Mouse (Mus musculus) brown adipose tissue, adult 24 weeks (tissue): ENCODE measurements around the gene Agpat4. TPM values are rescaled to one million over a fixed set of nuclear protein-coding genes. Genes with fewer than 3 reads are reported as not detected.
"Not testable (repeated sequence)": the region's sequence is repeated elsewhere in the genome, so short reads cannot be mapped to it uniquely, and the experiment has no call there.

Source experiments
- H3K27ac ChIP-seq: fragments of 200-500 bp; replicated peaks from 2 replicates; pipeline ENCODE4 v1.5.1; 2012; ENCODE audit warnings: low read depth, mild to moderate bottlenecking, low read length
- H3K4me1 ChIP-seq: fragments of 200-500 bp; 2 replicates; pipeline ENCODE4 v1.6.1; 2012; ENCODE audit warnings: low read length, mixed read lengths; ENCODE audit not compliant: control insufficient read depth, insufficient read depth, insufficient read length
- H3K4me3 ChIP-seq: fragments of 200-500 bp; 2 replicates; pipeline ENCODE4 v1.5.1; 2012; ENCODE audit warnings: low read depth, mild to moderate bottlenecking, low read length, moderate library complexity; ENCODE audit not compliant: insufficient read depth
- polyA plus RNA-seq: library from polyadenylated mRNA; stranded (reverse); fragments of >200 nt; gene quantifications from 2 replicates; pipeline ENCODE4 v1.2.4, GENCODE M21; 2012; ENCODE audit not compliant: missing spikeins, insufficient read depth, insufficient read length

Agpat4 gene
- polyA plus RNA-seq, 1 experiment, result 3.3 TPM

DNA sequence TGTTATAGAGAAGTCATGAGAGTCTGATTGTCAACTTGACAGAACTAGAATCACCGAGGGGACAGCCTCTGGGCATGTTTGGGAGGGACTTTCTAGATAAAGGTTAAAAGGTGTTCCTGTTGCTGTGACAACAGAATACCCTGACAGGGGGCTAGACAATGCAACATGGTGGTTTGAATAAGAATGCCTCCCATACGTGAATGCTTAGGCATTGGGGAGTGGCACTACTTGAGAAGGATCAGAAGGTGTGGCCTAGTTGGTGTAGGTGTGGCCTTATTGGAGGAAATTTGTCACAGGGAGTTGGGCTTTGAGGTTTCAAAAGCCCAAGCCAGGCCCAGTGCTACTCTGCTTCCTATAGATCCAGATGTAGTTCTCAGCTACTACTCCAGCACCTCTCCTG is 3.4 kb upstream of the Agpat4 start:
- Histone ChIP-seq H3K4me1 (no peaks in the 10 kb centered on the region), H3K4me3 (no peak overlapping the region), H3K27ac (no peak overlapping the region)

DNA sequence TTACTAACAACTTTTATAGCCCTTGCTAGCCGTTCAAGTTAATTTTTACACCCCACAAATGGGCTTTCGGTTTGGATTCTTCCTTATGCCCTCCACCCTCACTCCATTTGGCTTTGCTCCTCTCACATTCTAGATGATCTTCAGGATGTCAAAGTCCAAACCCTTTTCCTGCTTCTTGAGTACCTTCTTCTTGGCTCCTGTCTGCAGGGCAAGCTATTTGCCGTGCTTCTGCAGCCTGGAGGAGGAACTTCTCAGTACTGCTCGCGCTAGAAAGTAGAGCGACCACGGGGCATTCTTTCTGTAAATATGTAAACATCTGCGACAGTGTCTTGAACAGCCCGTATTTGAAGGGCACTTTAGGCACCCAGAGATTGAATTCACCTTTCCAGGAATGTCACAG is 373 bp upstream of the Agpat4 start:
- no peaks in the 10 kb centered on the region for H3K4me1 ChIP-seq
- H3K4me3 ChIP-seq, result peak overlapping the region; percentile 74
- H3K27ac ChIP-seq, result no peak overlapping the region

DNA sequence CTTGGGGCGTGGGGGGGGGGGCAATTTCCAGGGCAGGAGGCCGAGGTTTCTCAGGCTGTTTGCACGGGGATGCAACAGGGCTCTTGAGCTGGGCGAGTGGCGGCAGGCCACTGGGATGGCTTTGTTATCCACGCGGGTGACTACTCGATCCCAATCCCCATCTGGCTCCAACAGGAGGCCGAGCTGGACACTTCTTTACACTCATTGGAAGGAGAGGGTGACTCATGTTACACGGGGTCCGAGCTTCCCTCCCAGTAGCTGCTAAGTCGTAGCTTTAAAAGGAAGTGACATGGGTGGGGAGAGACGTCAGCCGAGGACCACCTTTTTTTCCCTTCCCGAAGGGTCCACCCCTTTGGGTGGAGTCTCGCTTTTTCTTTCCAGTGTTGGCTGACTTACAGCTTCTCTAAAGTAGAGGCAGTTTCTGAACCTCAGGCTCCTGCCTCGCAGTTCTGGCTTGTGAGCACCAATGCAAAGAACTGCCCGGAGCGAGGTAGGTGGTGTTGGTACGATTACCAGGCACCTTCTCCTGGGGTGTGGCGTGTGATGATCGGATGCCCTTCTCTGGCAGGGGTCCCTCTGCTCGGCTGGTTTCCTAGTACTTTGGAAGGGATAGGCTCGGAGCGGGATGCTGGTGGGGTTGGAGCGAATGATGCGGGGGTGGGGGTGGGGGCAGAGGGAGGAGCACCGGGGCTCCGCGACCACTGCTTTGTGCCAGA is 580 bp downstream of the Agpat4 start:
- H3K4me1 ChIP-seq, result no peaks in the 10 kb centered on the region
- H3K27ac ChIP-seq, result peak overlapping the region; percentile 64
- H3K4me3 ChIP-seq, result peak overlapping the region; percentile 74

DNA sequence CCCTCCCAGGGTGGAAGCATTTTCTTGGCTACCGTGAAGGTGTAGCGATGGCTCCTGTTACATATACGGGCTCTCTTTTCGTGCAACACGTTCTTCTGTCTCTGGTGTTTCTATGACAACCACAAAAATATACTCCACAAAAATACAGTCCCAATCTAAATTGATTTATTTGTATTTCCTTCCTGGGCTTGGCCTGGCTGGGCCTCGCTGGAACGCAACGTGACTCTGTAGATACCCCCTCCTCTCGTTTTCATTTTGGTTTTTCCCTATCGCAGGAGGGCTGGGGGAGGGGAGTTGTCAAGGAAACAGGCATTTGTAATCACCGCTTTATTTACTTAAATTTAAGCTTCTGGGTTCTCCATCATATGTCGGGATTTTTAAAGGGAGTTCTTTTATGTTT is 1.2 kb downstream of the Agpat4 start:
- Histone ChIP-seq H3K4me3 (peak overlapping the region; percentile 74), H3K4me1 (no peaks in the 10 kb centered on the region), H3K27ac (no peak overlapping the region)

DNA sequence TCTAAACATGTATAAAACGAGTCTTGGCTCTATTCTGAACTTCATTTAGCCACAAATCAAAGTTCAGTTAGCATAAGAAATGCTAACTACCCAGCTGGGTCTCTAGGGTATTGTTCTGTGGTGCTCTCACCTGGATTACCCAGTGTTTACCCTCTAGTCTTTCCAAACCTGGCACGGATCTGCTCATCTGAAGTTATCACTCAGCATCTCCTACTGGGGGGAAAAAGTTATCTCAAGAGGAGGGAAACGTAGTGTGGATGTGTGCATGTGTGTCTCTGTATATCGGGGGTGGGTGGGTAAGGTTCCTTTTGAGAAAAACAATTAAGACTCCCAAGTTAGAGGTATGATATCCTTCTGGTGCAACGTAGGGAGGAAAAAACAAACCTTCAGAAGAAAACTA is 1.8 kb downstream of the Agpat4 start:
- Histone ChIP-seq H3K4me1 (no peaks in the 10 kb centered on the region), H3K4me3 (no peak overlapping the region), H3K27ac (no peak overlapping the region)

DNA sequence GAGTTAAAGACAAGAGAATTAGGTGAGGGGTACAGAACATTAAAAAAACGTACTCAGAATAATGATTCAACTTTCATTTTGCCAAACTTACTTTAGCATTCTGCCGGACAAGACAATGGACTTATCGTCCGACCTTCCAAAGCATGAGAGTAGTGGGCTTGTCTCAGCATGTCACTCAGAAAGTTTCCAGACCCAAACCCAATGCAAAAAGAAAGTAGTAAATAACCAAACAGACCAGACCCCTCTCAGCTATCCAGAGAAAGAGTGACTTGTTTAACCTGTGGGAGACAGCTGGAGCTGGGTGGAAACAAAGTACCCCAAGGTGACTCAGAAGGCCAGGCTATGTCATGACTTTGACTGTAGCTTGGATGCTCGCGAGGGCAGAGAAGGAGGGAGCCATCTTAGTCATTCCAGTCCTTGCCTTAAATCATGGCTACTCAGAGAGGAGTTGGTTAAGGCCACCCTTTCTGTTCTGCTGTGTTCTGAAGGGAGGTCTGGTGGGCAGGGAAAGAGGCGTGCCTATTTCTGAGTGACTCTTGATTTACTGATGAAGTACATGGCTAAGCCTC is 2.8 kb downstream of the Agpat4 start:
- Histone ChIP-seq H3K4me3 (no peak overlapping the region), H3K4me1 (no peaks in the 10 kb centered on the region), H3K27ac (no peak overlapping the region)

DNA sequence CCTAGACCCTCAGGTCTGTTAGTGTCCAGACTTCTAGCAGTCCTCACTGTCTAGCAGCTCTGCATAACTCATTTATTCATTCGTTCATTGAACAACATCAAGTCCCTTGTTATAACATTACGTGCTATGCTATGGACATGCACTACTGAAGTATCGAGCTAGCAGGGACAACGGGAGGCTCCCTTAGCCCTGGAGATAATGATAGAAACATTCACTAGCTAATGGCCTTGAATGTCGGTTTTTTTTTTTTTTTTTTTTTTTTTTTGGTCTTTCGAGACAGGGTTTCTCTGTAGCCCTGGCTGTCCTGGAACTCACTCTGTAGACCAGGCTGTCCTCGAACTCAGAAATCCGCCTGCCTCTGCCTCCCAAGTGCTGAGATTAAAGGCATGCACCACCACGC is 3.8 kb downstream of the Agpat4 start:
- not testable (repeated sequence) for H3K4me3 ChIP-seq, H3K27ac ChIP-seq, H3K4me1 ChIP-seq

DNA sequence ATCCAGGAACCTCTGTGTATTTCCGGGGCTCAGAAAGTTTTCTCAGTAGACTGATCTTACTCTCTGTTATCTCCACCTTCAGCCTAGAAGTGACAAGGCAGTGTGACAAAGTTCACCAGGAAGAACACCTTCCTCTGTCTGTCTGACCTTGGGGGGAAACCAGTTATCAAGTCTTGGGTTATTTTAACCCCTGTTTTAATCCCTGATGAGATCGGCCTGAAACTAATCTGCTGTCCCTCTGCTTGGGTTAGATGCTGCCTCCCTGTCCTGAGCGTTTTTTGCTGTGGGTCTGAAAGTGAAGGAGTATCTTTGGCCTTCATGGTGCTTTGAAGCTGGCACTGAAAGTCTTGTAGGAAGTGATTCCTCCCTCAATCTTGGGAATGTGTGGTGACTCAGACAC is 4.7 kb downstream of the Agpat4 start:
- Histone ChIP-seq H3K27ac (no peak overlapping the region), H3K4me1 (no peaks in the 10 kb centered on the region), H3K4me3 (no peak overlapping the region)

DNA sequence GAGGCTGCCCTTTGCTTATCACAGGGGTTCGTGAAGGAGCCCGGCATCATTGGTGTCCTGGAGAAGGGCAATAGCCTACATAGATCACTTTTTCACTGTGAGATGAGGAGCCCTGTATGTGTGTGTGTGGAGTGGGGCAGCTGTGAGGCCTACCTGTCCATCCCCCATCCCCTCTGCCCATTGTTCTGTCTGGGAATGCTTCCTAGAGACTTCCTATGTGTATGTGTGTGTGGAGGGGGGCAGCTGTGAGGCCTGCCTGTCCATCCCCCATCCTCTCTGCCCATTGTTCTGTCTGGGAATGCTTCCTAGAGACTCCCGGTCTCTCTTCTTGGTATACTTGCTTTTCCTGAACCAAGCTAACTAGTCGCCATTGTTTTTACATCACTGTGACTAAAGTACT is 8.6 kb downstream of the Agpat4 start:
- H3K4me3 ChIP-seq, result no peak overlapping the region
- no peak overlapping the region for H3K27ac ChIP-seq
- 0 out of 2 replicates have a peak, but pooled peaks cover 6% of the 10 kb centered on the region for H3K4me1 ChIP-seq

DNA sequence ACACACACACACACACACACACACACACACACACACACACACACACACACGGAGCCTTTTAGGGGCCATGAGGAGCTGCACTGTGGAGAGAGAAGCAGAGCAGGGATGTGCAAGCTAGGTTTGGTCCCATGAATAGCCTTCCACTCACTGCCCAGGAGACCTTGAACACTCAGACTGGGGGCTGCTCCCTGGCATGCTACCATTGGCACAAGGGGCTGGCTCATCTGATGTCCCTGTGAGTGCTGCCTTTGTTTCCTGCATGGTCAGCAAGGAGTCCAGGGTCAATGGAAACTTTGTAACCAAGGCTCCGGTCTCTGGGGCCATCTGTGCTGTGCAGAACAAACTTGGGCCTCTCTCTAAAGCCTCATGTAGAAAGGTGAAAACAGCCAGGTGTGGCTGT is 10.5 kb downstream of the Agpat4 start:
- Histone ChIP-seq H3K4me3 (no peak overlapping the region), H3K4me1 (0 out of 2 replicates have a peak, but pooled peaks cover 6% of the 10 kb centered on the region), H3K27ac (no peak overlapping the region)

DNA sequence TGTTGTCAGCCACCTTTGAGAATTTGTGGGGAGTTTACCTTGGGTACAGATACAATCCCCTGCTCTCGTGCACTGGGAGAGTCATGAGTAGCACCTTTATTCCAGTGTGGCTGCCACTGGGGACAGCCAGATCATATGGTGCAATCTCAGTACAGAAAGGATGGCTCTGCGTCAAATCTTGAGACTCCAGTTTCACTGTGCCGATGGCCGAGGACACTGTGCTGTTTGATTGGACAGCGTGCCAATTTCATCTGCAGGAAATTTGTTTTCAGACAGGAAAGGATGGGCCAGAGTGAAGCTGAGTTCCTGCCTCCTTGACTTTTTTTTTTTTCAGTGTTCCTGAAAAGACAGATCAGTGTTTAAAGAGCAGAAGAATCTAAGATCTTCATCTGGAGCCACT is 12.7 kb downstream of the Agpat4 start:
- H3K27ac ChIP-seq, result no peak overlapping the region
- no peak overlapping the region for H3K4me3 ChIP-seq
- H3K4me1 ChIP-seq, result 0 out of 2 replicates have a peak, but pooled peaks cover 6% of the 10 kb centered on the region

DNA sequence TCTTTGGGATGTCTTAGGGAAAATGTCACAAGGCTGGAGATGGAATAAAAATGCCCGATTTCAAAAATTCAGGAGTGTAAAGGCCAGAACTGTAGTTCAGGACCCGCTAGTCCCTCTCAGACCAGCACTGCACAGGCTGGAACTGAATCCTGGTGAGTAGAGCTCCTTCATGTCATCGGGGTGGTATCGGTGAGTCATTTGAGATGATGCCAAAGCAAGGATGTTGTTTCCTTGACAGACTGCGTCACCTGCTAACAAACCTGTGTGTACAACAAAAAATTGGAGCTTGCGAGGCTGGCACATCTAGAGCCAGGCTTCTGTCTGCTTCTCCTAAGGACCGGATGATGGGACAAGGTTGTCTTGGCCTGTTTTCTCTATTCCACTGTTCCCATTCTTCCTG is 13.1 kb downstream of the Agpat4 start:
- 0 out of 2 replicates have a peak, but pooled peaks cover 6% of the 10 kb centered on the region for H3K4me1 ChIP-seq
- no peak overlapping the region for H3K4me3 ChIP-seq
- H3K27ac ChIP-seq, result no peak overlapping the region

DNA sequence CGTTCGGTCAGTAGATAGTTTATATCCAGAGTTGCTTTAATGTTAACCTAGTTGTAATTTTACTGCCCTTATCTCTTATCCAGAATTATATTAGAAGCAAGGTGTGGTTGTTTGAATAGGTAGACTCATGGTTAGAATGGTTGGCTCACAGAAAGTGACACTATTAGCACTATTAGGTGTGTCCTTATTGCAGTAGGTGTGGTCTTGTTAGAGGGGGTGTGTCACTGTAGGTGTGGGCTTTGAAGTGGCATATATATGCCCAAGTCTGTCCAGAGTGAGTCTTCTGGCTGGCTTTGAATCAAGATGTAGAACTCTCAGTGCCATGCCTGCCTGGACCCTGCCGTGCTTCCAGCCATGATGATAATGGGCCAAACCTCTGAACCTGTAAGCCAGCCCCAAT is 14.4 kb downstream of the Agpat4 start:
- H3K4me3 ChIP-seq, result no peak overlapping the region
- H3K4me1 ChIP-seq, result 0 out of 2 replicates have a peak, but pooled peaks cover 6% of the 10 kb centered on the region
- no peak overlapping the region for H3K27ac ChIP-seq

DNA sequence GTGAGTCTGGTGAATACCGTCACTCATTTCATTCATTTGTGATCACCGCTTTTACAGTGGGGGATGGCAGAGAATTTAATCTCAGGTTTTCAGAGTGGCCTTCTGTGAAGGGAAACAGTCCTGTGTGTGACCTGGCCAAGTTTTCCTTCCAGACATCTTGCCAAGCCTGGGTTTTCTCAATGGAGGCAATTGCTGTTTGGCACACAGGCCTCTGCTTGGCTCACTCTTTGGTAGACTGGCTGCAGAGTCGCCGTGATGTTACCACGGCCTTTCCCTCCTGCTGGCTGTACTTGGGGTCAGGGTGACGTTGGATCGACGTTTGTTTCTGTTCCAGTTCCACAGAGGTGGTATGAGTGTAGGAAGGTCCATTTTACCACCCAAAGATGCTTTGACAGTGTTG is 15.5 kb downstream of the Agpat4 start:
- H3K4me1 ChIP-seq, result 0 out of 2 replicates have a peak, but pooled peaks cover 6% of the 10 kb centered on the region
- H3K27ac ChIP-seq, result no peak overlapping the region
- no peak overlapping the region for H3K4me3 ChIP-seq

DNA sequence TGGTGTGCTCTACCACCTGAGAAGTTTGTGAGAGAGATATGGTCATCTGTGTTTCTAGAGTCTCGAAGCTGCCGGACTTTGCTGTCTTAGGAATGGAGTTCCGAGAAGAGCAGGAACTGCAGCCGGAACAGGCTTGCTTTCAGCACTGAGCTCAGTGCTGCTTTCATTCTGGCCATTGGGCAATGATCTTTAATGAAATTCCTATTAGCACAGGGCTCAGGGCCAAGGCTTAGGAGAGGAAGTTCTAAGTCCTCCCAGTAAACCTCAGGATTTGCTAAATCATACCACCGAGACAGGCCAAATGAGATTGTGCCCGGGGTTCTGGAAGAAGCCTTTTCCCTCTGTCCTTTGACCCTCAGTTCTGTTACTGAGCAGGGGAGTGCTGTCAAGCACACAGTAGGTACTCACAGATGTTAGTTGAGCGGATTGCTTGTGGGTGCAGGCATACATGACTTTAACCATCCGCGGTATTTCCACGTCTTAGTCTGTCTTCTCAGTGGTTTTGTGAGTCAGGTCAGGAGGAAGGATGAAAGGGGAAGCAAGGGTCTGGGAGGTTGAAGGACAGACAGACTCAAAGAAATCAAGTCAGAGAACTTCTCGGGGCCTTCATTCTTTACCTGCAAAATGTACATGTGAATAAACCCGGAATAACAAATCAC is 16.6 kb downstream of the Agpat4 start:
- Histone ChIP-seq H3K27ac (no peak overlapping the region), H3K4me1 (0 out of 2 replicates have a peak, but pooled peaks cover 6% of the 10 kb centered on the region), H3K4me3 (no peak overlapping the region)

DNA sequence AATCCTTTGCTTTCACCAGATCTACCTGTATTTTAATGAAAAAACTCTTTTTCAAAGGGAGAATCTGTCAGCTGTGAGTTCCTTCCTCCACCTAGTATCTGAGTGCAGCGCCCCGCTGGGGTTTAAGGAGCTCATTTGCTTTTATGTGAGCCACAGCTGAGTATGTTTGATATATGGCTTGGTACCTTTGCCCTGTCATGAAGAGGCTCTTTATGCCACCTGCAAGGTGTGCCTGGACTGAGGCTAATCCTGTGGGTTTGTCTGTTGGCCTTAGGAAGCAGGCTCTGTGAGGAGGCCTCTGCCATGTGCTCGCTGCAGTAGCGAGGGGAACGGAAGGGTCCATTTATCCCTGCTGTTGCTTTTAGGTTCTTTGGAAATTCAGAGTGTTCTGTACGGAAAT is 19.9 kb downstream of the Agpat4 start:
- Histone ChIP-seq H3K4me1 (no peaks in the 10 kb centered on the region), H3K27ac (no peak overlapping the region), H3K4me3 (no peak overlapping the region)
